Mouse (Mus musculus): ENCODE measurements around the gene Amh. TPM values are rescaled to one million over a fixed set of nuclear protein-coding genes. Genes with fewer than 3 reads are reported as not detected.

Gene Amh
- polyA plus RNA-seq, 1 experiment, result not detected

GRCm38 (mm10) chr10:80802204-80802912 is 2.7 kb upstream of the Amh start:
- TF ChIP-seq POLR2A (IDR thresholded peaks at IDR 0.05; ENCODE audit: insufficient read depth, low read depth, low read length), result no peak
- TF ChIP-seq CTCF (IDR thresholded peaks at IDR 0.05; ENCODE audit: insufficient read depth, low read depth, low read length), result no peak
- no peak overlapping the region for H3K27ac ChIP-seq (ENCODE audit: insufficient read depth, low read depth, low read length)
- peaks cover 27% of the 10 kb centered on the region for H3K4me1 ChIP-seq (ENCODE audit: control insufficient read depth, insufficient read depth, low read length)
- WGBS, result 90% methylated on average over 10 of the region's 10 CpGs
- no peak overlapping the region for H3K4me3 ChIP-seq (ENCODE audit: insufficient read depth, low read depth, low read length)

DNA sequence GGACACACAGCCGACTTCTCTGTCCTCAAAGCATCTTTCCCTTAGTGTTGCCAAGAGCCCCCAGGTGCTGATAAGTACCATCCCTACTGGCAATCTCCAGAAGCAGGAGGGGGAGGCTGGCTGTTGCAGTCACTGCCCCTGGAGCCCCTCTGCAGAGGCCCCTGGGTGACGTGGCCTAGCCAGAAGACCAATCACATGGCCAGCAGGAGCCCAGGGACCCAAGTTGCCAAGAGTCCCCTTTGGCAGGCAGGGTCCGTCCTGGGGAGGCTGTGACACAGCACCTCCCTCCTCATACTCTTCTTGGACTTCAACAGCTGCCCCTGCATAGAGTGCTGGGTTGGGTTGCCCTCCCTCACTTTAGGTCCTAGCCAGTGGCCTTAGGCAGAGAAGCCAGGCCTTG is 2.0 kb upstream of the Amh start:
- TF ChIP-seq CTCF (IDR thresholded peaks at IDR 0.05; ENCODE audit: insufficient read depth, low read depth, low read length), result no peak
- peaks cover 32% of the 10 kb centered on the region for H3K4me1 ChIP-seq (ENCODE audit: control insufficient read depth, insufficient read depth, low read length)
- no peak overlapping the region for H3K4me3 ChIP-seq (ENCODE audit: insufficient read depth, low read depth, low read length)
- no peak overlapping the region for H3K27ac ChIP-seq (ENCODE audit: insufficient read depth, low read depth, low read length)
- WGBS, result 71% methylated on average over 3 of the region's 3 CpGs

DNA sequence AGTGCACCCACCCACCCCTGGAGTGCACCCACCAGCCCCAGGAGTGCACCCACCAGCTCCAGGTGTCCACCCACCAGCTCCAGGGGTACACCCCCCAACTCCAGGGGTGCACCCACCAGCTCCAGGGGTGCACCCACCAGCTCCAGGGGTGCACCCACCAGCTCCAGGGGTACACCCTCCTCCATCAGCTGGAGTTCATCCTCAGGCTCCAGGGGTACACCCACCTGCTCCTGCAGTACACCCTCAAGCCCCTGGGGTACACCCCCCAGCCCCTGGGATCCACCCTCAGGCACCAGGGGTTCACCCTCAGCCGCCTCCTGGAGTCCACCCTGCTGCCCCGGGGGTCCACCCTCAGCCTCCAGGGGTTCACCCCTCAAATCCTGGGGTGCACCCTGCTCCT is 703 bp upstream of the Amh start:
- Histone ChIP-seq H3K4me1 (ENCODE audit: control insufficient read depth, insufficient read depth, low read length) (peaks cover 45% of the 10 kb centered on the region), H3K27ac (ENCODE audit: insufficient read depth, low read depth, low read length) (no peak overlapping the region), H3K4me3 (ENCODE audit: insufficient read depth, low read depth, low read length) (no peak overlapping the region)
- TF ChIP-seq POLR2A (IDR thresholded peaks at IDR 0.05; ENCODE audit: insufficient read depth, low read depth, low read length) (no peak), CTCF (IDR thresholded peaks at IDR 0.05; ENCODE audit: insufficient read depth, low read depth, low read length) (no peak)
- 92% methylated on average over 2 of the region's 2 CpGs for WGBS

GRCm38 (mm10) chr10:80805322-80805721 is 279 bp downstream of the Amh start:
- 83% methylated on average over 5 of the region's 5 CpGs for WGBS
- Histone ChIP-seq H3K27ac (ENCODE audit: insufficient read depth, low read depth, low read length) (no peak overlapping the region), H3K4me1 (ENCODE audit: control insufficient read depth, insufficient read depth, low read length) (peaks cover 44% of the 10 kb centered on the region), H3K4me3 (ENCODE audit: insufficient read depth, low read depth, low read length) (no peak overlapping the region)
- TF ChIP-seq CTCF (IDR thresholded peaks at IDR 0.05; ENCODE audit: insufficient read depth, low read depth, low read length), result no peak
- TF ChIP-seq POLR2A (IDR thresholded peaks at IDR 0.05; ENCODE audit: insufficient read depth, low read depth, low read length), result no peak

DNA sequence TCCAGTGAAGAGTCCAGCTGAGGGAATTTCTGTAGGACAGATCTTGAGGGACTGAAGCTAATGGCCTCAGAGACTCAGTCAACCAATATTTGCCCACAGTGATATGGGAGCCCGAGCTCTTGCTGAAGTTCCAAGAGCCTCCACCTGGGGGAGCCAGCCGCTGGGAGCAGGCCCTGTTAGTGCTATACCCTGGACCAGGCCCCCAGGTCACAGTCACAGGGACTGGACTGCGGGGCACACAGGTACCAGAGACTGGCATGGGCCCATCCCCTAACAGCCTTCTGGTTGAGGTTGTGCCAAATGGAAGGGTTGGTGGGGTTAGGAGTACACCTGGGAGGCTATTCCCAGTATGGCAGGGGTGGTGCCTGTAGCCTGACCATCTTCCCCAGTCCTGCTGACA is 882 bp downstream of the Amh start:
- peaks cover 47% of the 10 kb centered on the region for H3K4me1 ChIP-seq (ENCODE audit: control insufficient read depth, insufficient read depth, low read length)
- WGBS, result 14% methylated on average over 3 of the region's 3 CpGs
- no peak overlapping the region for H3K27ac ChIP-seq (ENCODE audit: insufficient read depth, low read depth, low read length)
- no peak overlapping the region for H3K4me3 ChIP-seq (ENCODE audit: insufficient read depth, low read depth, low read length)
- TF ChIP-seq POLR2A (IDR thresholded peaks at IDR 0.05; ENCODE audit: insufficient read depth, low read depth, low read length), result no peak
- peak; percentile 80; the same call in 1 of the 2 replicates for TF ChIP-seq CTCF (IDR thresholded peaks at IDR 0.05; ENCODE audit: insufficient read depth, low read depth, low read length)

DNA sequence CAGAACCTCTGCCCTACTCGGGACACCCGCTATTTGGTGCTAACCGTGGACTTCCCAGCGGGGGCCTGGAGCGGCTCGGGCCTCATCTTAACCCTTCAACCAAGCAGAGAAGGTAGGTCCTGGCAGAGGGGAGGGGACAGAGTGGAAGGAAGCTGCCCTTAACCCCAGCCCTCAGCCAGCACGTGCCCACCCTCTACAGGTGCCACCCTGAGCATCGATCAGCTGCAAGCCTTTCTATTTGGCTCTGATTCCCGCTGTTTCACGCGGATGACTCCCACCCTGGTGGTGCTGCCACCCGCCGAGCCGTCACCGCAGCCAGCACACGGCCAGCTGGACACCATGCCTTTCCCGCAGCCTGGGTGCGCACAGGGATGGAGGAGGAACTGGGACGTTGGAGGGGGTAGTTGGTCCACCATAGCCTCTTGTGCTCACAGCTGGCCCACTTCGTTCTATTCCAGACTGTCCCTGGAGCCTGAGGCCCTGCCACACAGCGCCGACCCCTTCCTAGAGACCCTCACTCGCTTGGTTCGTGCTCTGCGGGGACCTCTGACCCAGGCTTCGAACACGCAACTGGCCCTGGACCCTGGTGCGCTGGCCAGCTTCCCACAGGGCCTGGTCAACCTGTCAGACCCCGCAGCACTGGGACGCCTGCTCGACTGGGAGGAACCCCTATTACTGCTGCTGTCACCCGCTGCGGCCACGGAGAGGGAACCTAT is 1.5 kb downstream of the Amh start:
- 32% methylated on average over 34 of the region's 34 CpGs for WGBS

GRCm38 (mm10) chr10:80807057-80807627 is 2.1 kb downstream of the Amh start:
- under 1% methylated on average over 58 of the region's 58 CpGs for WGBS
- TF ChIP-seq POLR2A (IDR thresholded peaks at IDR 0.05; ENCODE audit: insufficient read depth, low read depth, low read length), result peak; percentile 61; the same call in 1 of the 2 replicates
- TF ChIP-seq CTCF (IDR thresholded peaks at IDR 0.05; ENCODE audit: insufficient read depth, low read depth, low read length), result no peak
- Histone ChIP-seq H3K4me1 (ENCODE audit: control insufficient read depth, insufficient read depth, low read length) (peaks cover 45% of the 10 kb centered on the region), H3K27ac (ENCODE audit: insufficient read depth, low read depth, low read length) (peak overlapping the region; percentile 73), H3K4me3 (ENCODE audit: insufficient read depth, low read depth, low read length) (peak overlapping the region; percentile 51)

More for the DNA sequence above, 1.5 kb downstream of the Amh start:
- Histone ChIP-seq H3K27ac (ENCODE audit: insufficient read depth, low read depth, low read length) (peak overlapping the region; percentile 73), H3K4me3 (ENCODE audit: insufficient read depth, low read depth, low read length) (peak overlapping the region; percentile 51), H3K4me1 (ENCODE audit: control insufficient read depth, insufficient read depth, low read length) (peaks cover 45% of the 10 kb centered on the region)
- TF ChIP-seq POLR2A (IDR thresholded peaks at IDR 0.05; ENCODE audit: insufficient read depth, low read depth, low read length), result no peak
- no peak for TF ChIP-seq CTCF (IDR thresholded peaks at IDR 0.05; ENCODE audit: insufficient read depth, low read depth, low read length)

- peak overlapping the region; percentile 8 for H3K4me3 ChIP-seq (ENCODE audit: insufficient read depth, low read depth, low read length)
- 22% methylated on average over 40 of the region's 40 CpGs for WGBS
- peak overlapping the region; percentile 81; the same call in 1 of the 2 replicates for H3K27ac ChIP-seq (ENCODE audit: insufficient read depth, low read depth, low read length)
- peaks cover 45% of the 10 kb centered on the region for H3K4me1 ChIP-seq (ENCODE audit: control insufficient read depth, insufficient read depth, low read length)
- TF ChIP-seq POLR2A (IDR thresholded peaks at IDR 0.05; ENCODE audit: insufficient read depth, low read depth, low read length), result 0 out of 2 replicates have a peak, but pooled peaks have one; percentile 16
- no peak for TF ChIP-seq CTCF (IDR thresholded peaks at IDR 0.05; ENCODE audit: insufficient read depth, low read depth, low read length)
Observed at GRCm38 (mm10) chr10:80808099-80808984, 3.3 kb downstream of the Amh start.

Measured in olfactory bulb, adult 2 months (tissue).